Mouse (Mus musculus) lung, adult 2 months (tissue): ENCODE results near the gene Kri1.

Experiments
- CTCF ChIP-seq: fragments of 200-500 bp; IDR thresholded peaks from 2 replicates; pipeline ENCODE4 v1.5.1; 2011; ENCODE audit warnings: mild to moderate bottlenecking, low read length, control low read depth; ENCODE audit not compliant: insufficient read depth
- POLR2A ChIP-seq: fragments of 200-500 bp; IDR thresholded peaks from 2 replicates; pipeline ENCODE4 v1.6.1; 2011; ENCODE audit warnings: low read depth, mild to moderate bottlenecking, control low read depth, low read length, borderline replicate concordance; ENCODE audit errors: extremely low read depth

DNA sequence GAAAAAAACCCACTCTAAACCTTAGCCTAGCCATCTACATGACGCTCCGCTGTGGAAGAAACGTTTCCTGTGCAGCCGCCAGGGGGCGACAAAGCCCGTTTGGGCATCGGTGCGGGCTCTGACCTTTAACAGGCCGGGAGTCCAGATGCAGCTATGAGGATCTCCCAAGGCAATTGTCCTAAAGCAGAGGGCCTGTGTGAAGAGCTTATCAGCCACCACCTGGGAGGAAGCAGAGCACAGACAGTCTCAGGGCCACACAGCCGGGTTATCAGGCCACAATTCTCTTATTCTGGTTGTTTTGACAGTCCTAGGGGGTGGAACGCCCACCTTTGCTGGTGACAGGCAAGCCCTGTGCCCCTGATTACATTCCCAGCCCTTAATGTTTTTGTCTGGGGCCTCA lies 25.6 kb upstream of the Kri1 start:
- TF ChIP-seq CTCF (peak; percentile 91), POLR2A (no peak)
